Mouse (Mus musculus) liver, adult 2 months (tissue): Measurements from ENCODE around the gene Tmem37.

Source experiments
- CTCF ChIP-seq: fragments of 200-500 bp; IDR thresholded peaks from 2 replicates; pipeline ENCODE4 v1.5.1; 2011; ENCODE audit warnings: low read depth, low read length, control low read depth
- POLR2A ChIP-seq: fragments of 200-500 bp; IDR thresholded peaks from 2 replicates; pipeline ENCODE4 v1.6.1; 2011; ENCODE audit warnings: low read length, control low read depth; ENCODE audit not compliant: insufficient read depth; ENCODE audit errors: extremely low read depth

GRCm38 (mm10) chr1:120042421-120042820 lies 31.5 kb downstream of the Tmem37 start:
- no peak for TF ChIP-seq POLR2A
- TF ChIP-seq CTCF, result no peak
